Comparison of ENCODE assay signal across 8 mouse cellular contexts in genomic region chr17:35185639-35186611, GRCm38 (mm10). TPM values are rescaled to one million over a fixed set of nuclear protein-coding genes. Genes with fewer than 3 reads are reported as not detected.
DNase-seq lines count a peak whose midpoint lies in the region; ATAC-seq lines count a peak whose summit lies in the region.

No protein-coding gene starts in this region.

- H3K4me2 ChIP-seq in embryonic facial prominence, embryonic 15.5 days (replicated peaks): peak overlapping the region; percentile 45
- H3K4me2 ChIP-seq in stomach, embryonic 14.5 days (replicated peaks; ENCODE audit: low read depth, low read length): peak overlapping the region; percentile 51

- DNase-seq in B cell, adult 2 months: peak; percentile 91 to 94
- peak; percentile 90 for DNase-seq in NIH3T3 (ENCODE audit: low read depth)
- DNase-seq in heart, postnatal 14 days: peak; percentile 70 to 78
- DNase-seq in kidney, postnatal 36 days: peak; percentile 76 to 89
- DNase-seq in layer of hippocampus, postnatal 25 days (ENCODE audit: extremely low spot score in 1 of 2, low spot score in 1 of 2): no peak

- intact Hi-C loops in heart, postnatal 14 days (cut with DNase I): no loop called here

- no peaks in the 10 kb centered on the region for H3K9me3 ChIP-seq in embryonic facial prominence, embryonic 15.5 days (replicated peaks)
- no peaks in the 10 kb centered on the region for H3K9me3 ChIP-seq in stomach, embryonic 14.5 days (ENCODE audit: control insufficient read depth, low read depth, low read length)

- ATAC-seq in embryonic facial prominence, embryonic 15.5 days (ENCODE audit: insufficient number of reproducible peaks, low FRiP score, low TSS enrichment, low read depth): peak; percentile 77
- ATAC-seq in megakaryocyte progenitor cell, adult 5-6 weeks (replicated peaks; ENCODE audit: poor library complexity): peak; percentile 69
- ATAC-seq in stomach, embryonic 14.5 days (ENCODE audit: insufficient number of reproducible peaks, insufficient read depth, low FRiP score, low read depth): peak; percentile 68

- H3K27ac ChIP-seq in embryonic facial prominence, embryonic 15.5 days (replicated peaks): peak overlapping the region; percentile 78
- peak overlapping the region; percentile 78 for H3K27ac ChIP-seq in stomach, embryonic 14.5 days (ENCODE audit: low read length)

- no peaks in the 10 kb centered on the region for H3K36me3 ChIP-seq in embryonic facial prominence, embryonic 15.5 days
- no peaks in the 10 kb centered on the region for H3K36me3 ChIP-seq in stomach, embryonic 14.5 days (ENCODE audit: control insufficient read depth, insufficient read depth, low read length)

- H3K27me3 ChIP-seq in embryonic facial prominence, embryonic 15.5 days: no peaks in the 10 kb centered on the region
- H3K27me3 ChIP-seq in stomach, embryonic 14.5 days (ENCODE audit: control insufficient read depth, insufficient read depth, low read length): no peaks in the 10 kb centered on the region

- peak overlapping the region; percentile 48 for H3K4me3 ChIP-seq in embryonic facial prominence, embryonic 15.5 days (replicated peaks)
- H3K4me3 ChIP-seq in stomach, embryonic 14.5 days (ENCODE audit: low read depth, low read length): peak overlapping the region; percentile 37

- WGBS in embryonic facial prominence, embryonic 15.5 days: 1% methylated on average over 18 of the region's 18 CpGs
- 4% methylated on average over 17 of the region's 18 CpGs for WGBS in stomach, embryonic 14.5 days

- H3K9ac ChIP-seq in embryonic facial prominence, embryonic 15.5 days: no peak overlapping the region
- H3K9ac ChIP-seq in stomach, embryonic 14.5 days (replicated peaks; ENCODE audit: low read depth, low read length): peak overlapping the region; percentile 30; the same call in 1 of the 2 replicates

- peaks cover 13% of the 10 kb centered on the region; the same call in 1 of the 2 replicates for H3K4me1 ChIP-seq in embryonic facial prominence, embryonic 15.5 days
- H3K4me1 ChIP-seq in stomach, embryonic 14.5 days (ENCODE audit: control insufficient read depth, insufficient read depth, low read length): peaks cover 6% of the 10 kb centered on the region; the same call in 1 of the 2 replicates

RNA-seq across cellular contexts. Expression of gene Lst1, which starts 2.3 kb away (rescaled TPM):
- polyA plus RNA-seq in embryonic facial prominence, embryonic 15.5 days (2015; fragmentation: Nextera tagmentation; extraction: Ambion mirVana): 27.2 and 27.4 TPM in 2 replicates
- total RNA-seq in heart, postnatal 14 days (2021): 1 to 10 TPM; 3.8 to 4.0 TPM
- 65.2 and 70.1 TPM in 2 replicates for total RNA-seq in megakaryocyte progenitor cell, adult 5-6 weeks (2015)
- total RNA-seq in megakaryocyte progenitor cell, adult 5-6 weeks (2017): 47.2 and 99.6 TPM in 2 replicates
- 18.5 and 21.1 TPM in 2 replicates for polyA plus RNA-seq in stomach, embryonic 14.5 days (2014; fragmentation: Nextera tagmentation; extraction: Ambion mirVana)
- 1 to 10 TPM; 8.1 to 8.9 TPM for total RNA-seq in layer of hippocampus, postnatal 25 days (2021)

RNA-seq across cellular contexts. Expression of gene Ltb, which starts 8.3 kb away (rescaled TPM):
- polyA plus RNA-seq in embryonic facial prominence, embryonic 15.5 days (2015; fragmentation: Nextera tagmentation; extraction: Ambion mirVana): 2.3 and 2.9 TPM in 2 replicates
- total RNA-seq in heart, postnatal 14 days (2021): 1 to 10 TPM; 1.2 to 3.8 TPM
- 0.22 and 0.81 TPM in 2 replicates for total RNA-seq in megakaryocyte progenitor cell, adult 5-6 weeks (2015)
- total RNA-seq in megakaryocyte progenitor cell, adult 5-6 weeks (2017): 0.47 and 4.4 TPM in 2 replicates
- 1.4 and 1.8 TPM in 2 replicates for polyA plus RNA-seq in stomach, embryonic 14.5 days (2014; fragmentation: Nextera tagmentation; extraction: Ambion mirVana)
- under 1 TPM; 0.42 to 0.54 TPM for total RNA-seq in layer of hippocampus, postnatal 25 days (2021)

RNA-seq across cellular contexts. Expression of gene Aif1, which starts 10.1 kb away (rescaled TPM):
- polyA plus RNA-seq in embryonic facial prominence, embryonic 15.5 days (2015; fragmentation: Nextera tagmentation; extraction: Ambion mirVana): 15.5 and 17.5 TPM in 2 replicates
- total RNA-seq in heart, postnatal 14 days (2021): 1 to 10 TPM; 1.4 to 2.8 TPM
- total RNA-seq in megakaryocyte progenitor cell, adult 5-6 weeks (2015): 5.8 and 12.4 TPM in 2 replicates
- total RNA-seq in megakaryocyte progenitor cell, adult 5-6 weeks (2017): 8.9 and 11.5 TPM in 2 replicates
- 16.4 and 19.6 TPM in 2 replicates for polyA plus RNA-seq in stomach, embryonic 14.5 days (2014; fragmentation: Nextera tagmentation; extraction: Ambion mirVana)
- 10 to 100 TPM; 10.4 to 10.8 TPM for total RNA-seq in layer of hippocampus, postnatal 25 days (2021)

RNA-seq across cellular contexts. Expression of gene Tnf, which starts 15.9 kb away (rescaled TPM):
- polyA plus RNA-seq in embryonic facial prominence, embryonic 15.5 days (2015; fragmentation: Nextera tagmentation; extraction: Ambion mirVana): 0.47 and 0.76 TPM in 2 replicates
- total RNA-seq in heart, postnatal 14 days (2021): under 1 TPM; 0.29 to 0.39 TPM
- total RNA-seq in megakaryocyte progenitor cell, adult 5-6 weeks (2015): 18.6 and 33.2 TPM in 2 replicates
- 11.1 and 16.4 TPM in 2 replicates for total RNA-seq in megakaryocyte progenitor cell, adult 5-6 weeks (2017)
- polyA plus RNA-seq in stomach, embryonic 14.5 days (2014; fragmentation: Nextera tagmentation; extraction: Ambion mirVana): 0.20 and 0.34 TPM in 2 replicates
- not detected for total RNA-seq in layer of hippocampus, postnatal 25 days (2021)

RNA-seq across cellular contexts. Expression of gene Lta, which starts 19.2 kb away (rescaled TPM):
- 0.27 and 0.32 TPM in 2 replicates for polyA plus RNA-seq in embryonic facial prominence, embryonic 15.5 days (2015; fragmentation: Nextera tagmentation; extraction: Ambion mirVana)
- total RNA-seq in heart, postnatal 14 days (2021): under 1 TPM in 1 of 2 experiments, not detected in 1; 0.20 TPM
- not detected in 2 replicates for total RNA-seq in megakaryocyte progenitor cell, adult 5-6 weeks (2015)
- not detected in 2 replicates for total RNA-seq in megakaryocyte progenitor cell, adult 5-6 weeks (2017)
- 0.42 and 0.59 TPM in 2 replicates for polyA plus RNA-seq in stomach, embryonic 14.5 days (2014; fragmentation: Nextera tagmentation; extraction: Ambion mirVana)
- total RNA-seq in layer of hippocampus, postnatal 25 days (2021): under 1 TPM in 1 of 2 experiments, not detected in 1; 0.20 TPM

Comparison
In these comparisons a context has a peak if more than half of its experiments do, and no peak if none do; other contexts are left out.
1. DNase-seq: peak in B cell, adult 2 months (2 of 2), NIH3T3 (single experiment), heart, postnatal 14 days (2 of 2) and kidney, postnatal 36 days (2 of 2); none in layer of hippocampus, postnatal 25 days (0 of 2).
2. RNA of gene Lst1, which starts 2.3 kb away (total RNA-seq): 47.2 to 99.6 TPM in megakaryocyte progenitor cell, adult 5-6 weeks; 8.1 to 8.9 TPM in layer of hippocampus, postnatal 25 days and 3.8 to 4.0 TPM in heart, postnatal 14 days; every median in the first group is over 4 times any median in the second.
3. Peak in every context shown above with its lines, with median percentiles within 50 percentile points of each other: ATAC-seq.